Mouse (Mus musculus): ENCODE data around the gene Odf4. TPM values are rescaled to one million over a fixed set of nuclear protein-coding genes. Genes with fewer than 3 reads are reported as not detected.

Odf4 gene
- total RNA-seq, 2 experiments from 2014 or later, result 0.88 TPM; not detected in 1

GRCm38 (mm10) chr11:68905665-68906460 is 21.0 kb downstream of the Odf4 start:
- intact Hi-C loops (cut with DNase I), result loop anchor here (2.0 kb wide), 1 partner anchor 77 kb away; no protein-coding TSS in a partner anchor
- DNase-seq (ENCODE audit: low spot score in 2 of 2), result no peak

- no peak for DNase-seq (ENCODE audit: low spot score in 2 of 2)
- intact Hi-C loops (cut with DNase I), result loop anchor here (2.0 kb wide), 1 partner anchor 78 kb away; no protein-coding TSS in a partner anchor
Measured at GRCm38 (mm10) chr11:68905138-68905531, 21.7 kb downstream of the Odf4 start.

- intact Hi-C loops (cut with DNase I), result loop anchor here (2.0 to 5.0 kb wide), 2 partner anchors 63 to 78 kb away; partner anchors contain the start of gene Slc25a35
- DNase-seq (ENCODE audit: low spot score in 2 of 2), result peak; percentile 87 to 89
Measured at GRCm38 (mm10) chr11:68904375-68905137, 22.3 kb downstream of the Odf4 start.

GRCm38 (mm10) chr11:68903775-68904174 is 23.1 kb downstream of the Odf4 start:
- intact Hi-C loops (cut with DNase I), result loop anchor here (2.0 to 5.0 kb wide), 2 partner anchors 64 to 79 kb away; partner anchors contain the start of gene Slc25a35
- no peak for DNase-seq (ENCODE audit: low spot score in 2 of 2)

- intact Hi-C loops (cut with DNase I), result loop anchor here (5.0 kb wide), 1 partner anchor 64 kb away; the partner anchor contains the start of gene Slc25a35
Measured at GRCm38 (mm10) chr11:68902823-68903222, 24.1 kb downstream of the Odf4 start.

GRCm38 (mm10) chr11:68902367-68902766 is 24.5 kb downstream of the Odf4 start:
- intact Hi-C loops (cut with DNase I), result loop anchor here (5.0 kb wide), 1 partner anchor 65 kb away; the partner anchor contains the start of gene Slc25a35
- no peak for DNase-seq (ENCODE audit: low spot score in 2 of 2)

More at GRCm38 (mm10) chr11:68902823-68903222, 24.1 kb downstream of the Odf4 start:
- no peak for DNase-seq (ENCODE audit: low spot score in 2 of 2)

GRCm38 (mm10) chr11:68902047-68902364 is 24.9 kb downstream of the Odf4 start:
- no peak for DNase-seq (ENCODE audit: low spot score in 2 of 2)
- intact Hi-C loops (cut with DNase I), result loop anchor here (5.0 kb wide), 1 partner anchor 65 kb away; the partner anchor contains the start of gene Slc25a35

- DNase-seq (ENCODE audit: low spot score in 2 of 2), result peak; percentile 99
Measured at GRCm38 (mm10) chr11:68901351-68902046, 25.4 kb downstream of the Odf4 start, which contains the start of gene Rpl26. Rpl26 (plus strand) TSS chr11:68901583.

GRCm38 (mm10) chr11:68900519-68901350 is 26.1 kb downstream of the Odf4 start:
- intact Hi-C loops (cut with DNase I), result loop anchor here (5.0 kb wide), 1 partner anchor 67 kb away; the partner anchor contains the start of gene Slc25a35
- no peak for DNase-seq (ENCODE audit: low spot score in 2 of 2)

More at GRCm38 (mm10) chr11:68901351-68902046, 25.4 kb downstream of the Odf4 start, which contains the start of gene Rpl26:
- intact Hi-C loops (cut with DNase I), result loop anchor here (5.0 kb wide), 1 partner anchor 66 kb away; the partner anchor contains the start of gene Slc25a35

GRCm38 (mm10) chr11:68899815-68900214 is 27.1 kb downstream of the Odf4 start:
- DNase-seq (ENCODE audit: low spot score in 2 of 2), result no peak
- intact Hi-C loops (cut with DNase I), result loop anchor here (5.0 kb wide), 1 partner anchor 67 kb away; the partner anchor contains the start of gene Slc25a35

- DNase-seq (ENCODE audit: low spot score in 2 of 2), result no peak
- intact Hi-C loops (cut with DNase I), result no loop called here
Measured at GRCm38 (mm10) chr11:68898790-68899189, 28.1 kb downstream of the Odf4 start.

GRCm38 (mm10) chr11:68897838-68898237 is 29.0 kb downstream of the Odf4 start:
- DNase-seq (ENCODE audit: low spot score in 2 of 2), result no peak
- intact Hi-C loops (cut with DNase I), result no loop called here

GRCm38 (mm10) chr11:68897120-68897519 is 29.8 kb downstream of the Odf4 start:
- peak in 1 of 2 experiments; percentile 34 for DNase-seq (ENCODE audit: low spot score in 2 of 2)
- intact Hi-C loops (cut with DNase I), result no loop called here

GRCm38 (mm10) chr11:68896247-68896646 is 30.6 kb downstream of the Odf4 start:
- intact Hi-C loops (cut with DNase I), result no loop called here
- DNase-seq (ENCODE audit: low spot score in 2 of 2), result no peak

- no peak for DNase-seq (ENCODE audit: low spot score in 2 of 2)
- intact Hi-C loops (cut with DNase I), result no loop called here
Measured at GRCm38 (mm10) chr11:68893911-68894464, 32.9 kb downstream of the Odf4 start.

GRCm38 (mm10) chr11:68892233-68892832 is 34.5 kb downstream of the Odf4 start:
- intact Hi-C loops (cut with DNase I), result no loop called here

GRCm38 (mm10) chr11:68891823-68892222 is 35.1 kb downstream of the Odf4 start:
- intact Hi-C loops (cut with DNase I), result no loop called here
- DNase-seq (ENCODE audit: low spot score in 2 of 2), result no peak

More at GRCm38 (mm10) chr11:68892233-68892832, 34.5 kb downstream of the Odf4 start:
- no peak for DNase-seq (ENCODE audit: low spot score in 2 of 2)
